Mouse (Mus musculus): ENCODE measurements around the gene C2. TPM values are rescaled to one million over a fixed set of nuclear protein-coding genes. Genes with fewer than 3 reads are reported as not detected.

The C2 gene
- polyA plus RNA-seq, 1 experiment from 2014 or later = 6.2 TPM

Small RNA genes lying within 50 kb of the gene (microRNA-seq; reads per million reads assigned to microRNA genes)
- not detected for gene Mir6970
- gene Mir6971 = 1.2 reads per million
- not detected for gene Mir6972

Other genes starting within 250 kb of the C2 start
- 0.97 and 1.4 TPM in 2 replicates for gene Tnxb, start 227.7 kb downstream of the C2 start, polyA plus RNA-seq (2015; fragmentation: Nextera tagmentation; extraction: Ambion mirVana)
- 0.44 and 0.65 TPM in 2 replicates for gene C4b, start 154.4 kb downstream of the C2 start, polyA plus RNA-seq (2015; fragmentation: Nextera tagmentation; extraction: Ambion mirVana)
- 1.1 and 1.7 TPM in 2 replicates for gene Cyp21a1, start 93.7 kb downstream of the C2 start, polyA plus RNA-seq (2015; fragmentation: Nextera tagmentation; extraction: Ambion mirVana)
- 25.7 and 26.5 TPM in 2 replicates for gene Stk19, start 61.3 kb downstream of the C2 start, polyA plus RNA-seq (2015; fragmentation: Nextera tagmentation; extraction: Ambion mirVana)
- gene Dxo, start 61.2 kb downstream of the C2 start, polyA plus RNA-seq (2015; fragmentation: Nextera tagmentation; extraction: Ambion mirVana) = 52.9 and 53.1 TPM in 2 replicates
- 39.5 and 48.8 TPM in 2 replicates for gene Skiv2l, start 48.1 kb downstream of the C2 start, polyA plus RNA-seq (2015; fragmentation: Nextera tagmentation; extraction: Ambion mirVana)
- 87.8 and 103 TPM in 2 replicates for gene Nelfe, start 47.9 kb downstream of the C2 start, polyA plus RNA-seq (2015; fragmentation: Nextera tagmentation; extraction: Ambion mirVana)
- gene Cfb, start 35.7 kb downstream of the C2 start, polyA plus RNA-seq (2015; fragmentation: Nextera tagmentation; extraction: Ambion mirVana) = 20.8 and 30.4 TPM in 2 replicates
- gene Zbtb12, start 18.8 kb downstream of the C2 start, polyA plus RNA-seq (2015; fragmentation: Nextera tagmentation; extraction: Ambion mirVana) = 2.7 and 3.0 TPM in 2 replicates
- gene Gm20547, start 16.2 kb downstream of the C2 start, polyA plus RNA-seq (2015; fragmentation: Nextera tagmentation; extraction: Ambion mirVana) = not detected in 2 replicates
- gene Ehmt2, start 204 bp upstream of the C2 start, polyA plus RNA-seq (2015; fragmentation: Nextera tagmentation; extraction: Ambion mirVana) = 70.0 and 74.5 TPM in 2 replicates
- 15.2 and 17.9 TPM in 2 replicates for gene Slc44a4, start 16.2 kb upstream of the C2 start, polyA plus RNA-seq (2015; fragmentation: Nextera tagmentation; extraction: Ambion mirVana)
- gene Neu1, start 33.0 kb upstream of the C2 start, polyA plus RNA-seq (2015; fragmentation: Nextera tagmentation; extraction: Ambion mirVana) = 36.9 and 44.5 TPM in 2 replicates
- 0.34 and 0.90 TPM in 2 replicates for gene Hspa1b, start 61.0 kb upstream of the C2 start, polyA plus RNA-seq (2015; fragmentation: Nextera tagmentation; extraction: Ambion mirVana)
- gene Gm20481, start 71.6 kb upstream of the C2 start, polyA plus RNA-seq (2015; fragmentation: Nextera tagmentation; extraction: Ambion mirVana) = not detected in 2 replicates
- gene Hspa1a, start 73.9 kb upstream of the C2 start, polyA plus RNA-seq (2015; fragmentation: Nextera tagmentation; extraction: Ambion mirVana) = 9.9 and 12.1 TPM in 2 replicates
- gene Hspa1l, start 74.4 kb upstream of the C2 start, polyA plus RNA-seq (2015; fragmentation: Nextera tagmentation; extraction: Ambion mirVana) = 0.49 and 0.89 TPM in 2 replicates
- gene Lsm2, start 83.6 kb upstream of the C2 start, polyA plus RNA-seq (2015; fragmentation: Nextera tagmentation; extraction: Ambion mirVana) = 175 and 182 TPM in 2 replicates
- 119 and 124 TPM in 2 replicates for gene Vars, start 102.7 kb upstream of the C2 start, polyA plus RNA-seq (2015; fragmentation: Nextera tagmentation; extraction: Ambion mirVana)
- 0.31 TPM in 2 replicates for gene Vwa7, start 118.3 kb upstream of the C2 start, polyA plus RNA-seq (2015; fragmentation: Nextera tagmentation; extraction: Ambion mirVana)
- gene Sapcd1, start 129.8 kb upstream of the C2 start, polyA plus RNA-seq (2015; fragmentation: Nextera tagmentation; extraction: Ambion mirVana) = 13.2 and 14.8 TPM in 2 replicates
- 3.8 and 4.8 TPM in 2 replicates for gene Msh5, start 148.5 kb upstream of the C2 start, polyA plus RNA-seq (2015; fragmentation: Nextera tagmentation; extraction: Ambion mirVana)
- gene Clic1, start 151.7 kb upstream of the C2 start, polyA plus RNA-seq (2015; fragmentation: Nextera tagmentation; extraction: Ambion mirVana) = 361 and 363 TPM in 2 replicates
- 210 and 216 TPM in 2 replicates for gene Ddah2, start 160.8 kb upstream of the C2 start, polyA plus RNA-seq (2015; fragmentation: Nextera tagmentation; extraction: Ambion mirVana)
- gene Ly6g6c, start 167.1 kb upstream of the C2 start, polyA plus RNA-seq (2015; fragmentation: Nextera tagmentation; extraction: Ambion mirVana) = 6.2 and 17.2 TPM in 2 replicates
- 0.44 and 0.73 TPM in 2 replicates for gene Mpig6b, start 167.9 kb upstream of the C2 start, polyA plus RNA-seq (2015; fragmentation: Nextera tagmentation; extraction: Ambion mirVana)
- 9.4 and 16.8 TPM in 2 replicates for gene Ly6g6e, start 178.6 kb upstream of the C2 start, polyA plus RNA-seq (2015; fragmentation: Nextera tagmentation; extraction: Ambion mirVana)
- gene Ly6g6d, start 179.8 kb upstream of the C2 start, polyA plus RNA-seq (2015; fragmentation: Nextera tagmentation; extraction: Ambion mirVana) = 3.6 and 4.4 TPM in 2 replicates
- 0.15 and 0.41 TPM in 2 replicates for gene Ly6g6f, start 187.3 kb upstream of the C2 start, polyA plus RNA-seq (2015; fragmentation: Nextera tagmentation; extraction: Ambion mirVana)
- gene Abhd16a, start 191.0 kb upstream of the C2 start, polyA plus RNA-seq (2015; fragmentation: Nextera tagmentation; extraction: Ambion mirVana) = 92.0 and 97.8 TPM in 2 replicates
- gene Ly6g5c, start 210.0 kb upstream of the C2 start, polyA plus RNA-seq (2015; fragmentation: Nextera tagmentation; extraction: Ambion mirVana) = not detected in 2 replicates
- 0.69 and 0.85 TPM in 2 replicates for gene Ly6g5b, start 217.2 kb upstream of the C2 start, polyA plus RNA-seq (2015; fragmentation: Nextera tagmentation; extraction: Ambion mirVana)
- 17.4 and 19.1 TPM in 2 replicates for gene Gpank1, start 223.2 kb upstream of the C2 start, polyA plus RNA-seq (2015; fragmentation: Nextera tagmentation; extraction: Ambion mirVana)
- gene Csnk2b, start 223.8 kb upstream of the C2 start, polyA plus RNA-seq (2015; fragmentation: Nextera tagmentation; extraction: Ambion mirVana) = 251 and 262 TPM in 2 replicates
- 11.9 and 12.2 TPM in 2 replicates for gene D17H6S53E, start 228.1 kb upstream of the C2 start, polyA plus RNA-seq (2015; fragmentation: Nextera tagmentation; extraction: Ambion mirVana)
- gene Apom, start 233.8 kb upstream of the C2 start, polyA plus RNA-seq (2015; fragmentation: Nextera tagmentation; extraction: Ambion mirVana) = 21.2 and 47.5 TPM in 2 replicates
- 42.2 and 48.0 TPM in 2 replicates for gene Bag6, start 236.9 kb upstream of the C2 start, polyA plus RNA-seq (2015; fragmentation: Nextera tagmentation; extraction: Ambion mirVana)